Mouse (Mus musculus): ENCODE results near the gene Kars. TPM values are rescaled to one million over a fixed set of nuclear protein-coding genes. Genes with fewer than 3 reads are reported as not detected.

The Kars gene
- polyA plus RNA-seq, 1 experiment: 55.4 TPM

DNA sequence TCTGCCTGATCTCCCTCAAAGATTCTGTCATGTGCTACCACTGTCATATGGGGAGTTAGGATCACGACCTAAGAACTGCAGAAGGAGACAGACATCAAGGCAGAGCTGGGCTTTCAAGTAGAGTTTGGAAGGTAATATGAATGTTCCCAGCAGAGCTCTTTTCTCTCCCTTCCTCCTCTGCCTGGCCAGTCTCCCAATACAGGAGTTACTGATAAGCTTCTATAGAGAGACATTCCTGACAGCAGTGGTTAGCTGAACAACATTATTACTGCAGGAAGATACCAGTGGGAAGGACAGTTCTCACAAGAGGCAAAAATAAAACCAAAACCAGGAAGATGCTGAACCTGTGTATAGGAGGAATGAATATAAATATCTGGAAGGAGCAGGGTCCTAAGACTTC is 48.5 kb downstream of the Kars start:
- Histone ChIP-seq H3K36me3 (ENCODE audit: control insufficient read depth, insufficient read depth, low read length) (no peaks in the 10 kb centered on the region), H3K27me3 (replicated peaks; ENCODE audit: control insufficient read depth, insufficient read depth, low read length) (no peaks in the 10 kb centered on the region), H3K4me1 (ENCODE audit: control insufficient read depth, insufficient read depth, low read length) (no peaks in the 10 kb centered on the region), H3K27ac (ENCODE audit: insufficient read depth, low read depth, low read length) (no peak overlapping the region), H3K4me3 (ENCODE audit: insufficient read depth, low read depth, low read length) (no peak overlapping the region)
- WGBS: 90% methylated on average over 1 of the region's 1 CpGs
- TF ChIP-seq POLR2A (IDR thresholded peaks at IDR 0.05; ENCODE audit: low read depth, low read length) (no peak), CTCF (conservative IDR thresholded peaks at IDR 0.05; ENCODE audit: insufficient read depth, insufficient read length, low read depth, low read length) (no peak)
- no peak for DNase-seq

DNA sequence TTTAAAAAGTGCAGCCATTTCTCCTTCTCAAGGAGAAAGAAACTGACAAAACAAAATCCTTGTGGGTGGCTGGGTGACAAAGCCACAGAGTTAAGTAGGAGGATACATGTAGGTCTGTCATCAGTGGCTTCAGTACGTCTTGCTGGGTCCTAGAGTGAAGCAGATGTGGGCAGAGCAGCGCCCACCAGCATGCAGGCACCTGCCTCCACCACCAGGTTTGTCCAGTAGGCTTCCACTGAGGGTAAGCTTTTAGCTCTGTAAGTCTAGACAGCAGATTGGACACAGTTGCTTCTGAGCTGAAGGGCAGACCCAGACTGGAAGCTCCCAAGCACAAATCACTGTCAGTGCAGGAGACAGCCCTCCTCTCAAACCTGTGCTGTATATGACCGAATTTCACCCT is 49.8 kb downstream of the Kars start:
- Histone ChIP-seq H3K4me1 (ENCODE audit: control insufficient read depth, insufficient read depth, low read length) (no peaks in the 10 kb centered on the region), H3K36me3 (ENCODE audit: control insufficient read depth, insufficient read depth, low read length) (no peaks in the 10 kb centered on the region), H3K4me3 (ENCODE audit: insufficient read depth, low read depth, low read length) (no peak overlapping the region), H3K27ac (ENCODE audit: insufficient read depth, low read depth, low read length) (no peak overlapping the region), H3K27me3 (replicated peaks; ENCODE audit: control insufficient read depth, insufficient read depth, low read length) (no peaks in the 10 kb centered on the region)
- no peak for DNase-seq
- 75% methylated on average over 3 of the region's 3 CpGs for WGBS
- no peak for TF ChIP-seq CTCF (conservative IDR thresholded peaks at IDR 0.05; ENCODE audit: insufficient read depth, insufficient read length, low read depth, low read length)
- TF ChIP-seq POLR2A (IDR thresholded peaks at IDR 0.05; ENCODE audit: low read depth, low read length): no peak

DNA sequence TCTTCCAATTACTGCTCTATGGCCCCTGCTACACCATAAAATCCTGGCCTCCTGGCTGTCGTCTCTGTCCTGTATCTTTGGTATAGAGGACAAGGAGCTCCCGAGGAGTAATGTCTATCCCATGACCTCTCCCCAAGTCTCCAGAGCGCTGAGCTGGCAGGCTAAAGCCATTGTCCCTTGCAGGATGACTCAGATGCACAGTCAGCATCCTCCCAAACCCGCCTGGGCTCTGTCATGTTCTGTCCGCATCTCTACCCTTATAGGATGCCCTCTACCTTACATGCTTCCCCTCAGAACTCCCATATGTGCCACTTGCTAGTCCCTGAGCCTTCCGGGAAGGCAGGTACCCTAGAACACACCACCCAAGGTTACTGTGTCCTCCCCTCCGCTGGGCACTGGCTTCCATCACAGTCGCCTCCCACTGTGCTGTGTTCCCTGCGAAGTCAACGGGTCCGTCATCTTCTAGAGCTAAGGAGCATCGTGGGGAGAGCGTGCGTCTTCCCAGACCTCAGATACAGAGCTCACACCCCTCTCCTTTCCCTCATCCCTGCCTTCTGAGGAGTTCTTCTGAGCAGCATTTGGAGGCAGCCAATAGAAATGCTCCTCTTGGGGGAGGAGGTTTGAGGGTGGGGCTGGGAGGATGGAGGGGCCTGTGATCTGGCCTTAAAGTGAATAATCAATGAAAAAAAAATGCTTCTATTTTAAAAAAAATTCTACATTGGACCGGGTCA is 50.4 kb downstream of the Kars start:
- no peaks in the 10 kb centered on the region for H3K27me3 ChIP-seq (replicated peaks; ENCODE audit: control insufficient read depth, insufficient read depth, low read length)
- 75% methylated on average over 15 of the region's 15 CpGs for WGBS
- H3K36me3 ChIP-seq (ENCODE audit: control insufficient read depth, insufficient read depth, low read length): no peaks in the 10 kb centered on the region
- TF ChIP-seq CTCF (conservative IDR thresholded peaks at IDR 0.05; ENCODE audit: insufficient read depth, insufficient read length, low read depth, low read length) (no peak), POLR2A (IDR thresholded peaks at IDR 0.05; ENCODE audit: low read depth, low read length) (no peak)
- no peak overlapping the region for H3K27ac ChIP-seq (ENCODE audit: insufficient read depth, low read depth, low read length)
- H3K4me3 ChIP-seq (ENCODE audit: insufficient read depth, low read depth, low read length): no peak overlapping the region
- no peaks in the 10 kb centered on the region for H3K4me1 ChIP-seq (ENCODE audit: control insufficient read depth, insufficient read depth, low read length)
- no peak for DNase-seq

DNA sequence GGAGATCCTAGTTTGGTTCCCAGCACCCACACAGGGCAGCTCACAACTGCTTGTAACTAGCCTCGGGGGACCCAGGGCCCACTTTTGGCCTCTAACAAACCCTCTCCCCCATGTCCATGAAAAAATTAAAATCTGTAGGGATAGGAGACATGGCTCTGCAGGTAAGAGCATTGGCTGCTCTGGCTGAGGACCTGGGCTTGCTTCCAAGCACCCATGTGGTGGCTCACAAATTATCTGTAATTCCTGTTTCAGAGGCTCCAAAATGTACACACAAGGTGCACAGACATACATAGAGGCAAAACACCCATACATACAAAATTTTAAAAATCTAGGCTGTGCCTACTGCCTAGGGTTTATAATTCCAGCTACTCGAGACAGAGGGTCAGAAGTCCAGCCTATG is 53.9 kb downstream of the Kars start:
- TF ChIP-seq POLR2A (IDR thresholded peaks at IDR 0.05; ENCODE audit: low read depth, low read length) (no peak), CTCF (conservative IDR thresholded peaks at IDR 0.05; ENCODE audit: insufficient read depth, insufficient read length, low read depth, low read length) (no peak)
- H3K36me3 ChIP-seq (ENCODE audit: control insufficient read depth, insufficient read depth, low read length): no peaks in the 10 kb centered on the region; the same call in 1 of the 2 replicates
- 87% methylated on average over 2 of the region's 2 CpGs for WGBS
- no peak overlapping the region for H3K27ac ChIP-seq (ENCODE audit: insufficient read depth, low read depth, low read length)
- DNase-seq: no peak
- no peak overlapping the region for H3K4me3 ChIP-seq (ENCODE audit: insufficient read depth, low read depth, low read length)
- H3K27me3 ChIP-seq (replicated peaks; ENCODE audit: control insufficient read depth, insufficient read depth, low read length): no peaks in the 10 kb centered on the region
- no peaks in the 10 kb centered on the region for H3K4me1 ChIP-seq (ENCODE audit: control insufficient read depth, insufficient read depth, low read length)

DNA sequence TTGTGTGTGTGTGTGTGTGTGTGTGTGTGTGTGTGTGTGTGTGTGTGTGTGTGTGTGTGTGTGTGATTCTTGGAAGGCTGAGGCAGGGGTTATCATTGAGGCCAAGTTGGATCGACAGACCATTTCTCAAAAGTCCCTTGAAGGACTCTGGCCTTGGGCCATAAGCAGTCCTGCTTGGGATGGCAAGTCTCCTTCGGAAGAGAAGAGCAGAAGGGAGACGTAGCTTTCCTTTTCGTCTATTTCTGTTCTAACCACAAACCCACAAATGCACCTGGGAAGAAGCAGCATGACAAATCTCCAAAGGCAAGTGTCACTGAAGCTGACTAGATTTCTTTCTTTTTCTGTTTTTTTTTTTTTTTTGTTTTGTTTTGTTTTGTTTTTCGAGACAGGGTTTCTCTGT is 55.2 kb downstream of the Kars start:
- Histone ChIP-seq H3K27ac (ENCODE audit: insufficient read depth, low read depth, low read length) (no peak overlapping the region), H3K27me3 (replicated peaks; ENCODE audit: control insufficient read depth, insufficient read depth, low read length) (no peaks in the 10 kb centered on the region), H3K4me3 (ENCODE audit: insufficient read depth, low read depth, low read length) (no peak overlapping the region), H3K4me1 (ENCODE audit: control insufficient read depth, insufficient read depth, low read length) (no peaks in the 10 kb centered on the region), H3K36me3 (ENCODE audit: control insufficient read depth, insufficient read depth, low read length) (no peaks in the 10 kb centered on the region; the same call in 1 of the 2 replicates)
- DNase-seq: no peak
- WGBS: 88% methylated on average over 5 of the region's 5 CpGs
- no peak for TF ChIP-seq POLR2A (IDR thresholded peaks at IDR 0.05; ENCODE audit: low read depth, low read length)
- TF ChIP-seq CTCF (conservative IDR thresholded peaks at IDR 0.05; ENCODE audit: insufficient read depth, insufficient read length, low read depth, low read length): no peak

DNA sequence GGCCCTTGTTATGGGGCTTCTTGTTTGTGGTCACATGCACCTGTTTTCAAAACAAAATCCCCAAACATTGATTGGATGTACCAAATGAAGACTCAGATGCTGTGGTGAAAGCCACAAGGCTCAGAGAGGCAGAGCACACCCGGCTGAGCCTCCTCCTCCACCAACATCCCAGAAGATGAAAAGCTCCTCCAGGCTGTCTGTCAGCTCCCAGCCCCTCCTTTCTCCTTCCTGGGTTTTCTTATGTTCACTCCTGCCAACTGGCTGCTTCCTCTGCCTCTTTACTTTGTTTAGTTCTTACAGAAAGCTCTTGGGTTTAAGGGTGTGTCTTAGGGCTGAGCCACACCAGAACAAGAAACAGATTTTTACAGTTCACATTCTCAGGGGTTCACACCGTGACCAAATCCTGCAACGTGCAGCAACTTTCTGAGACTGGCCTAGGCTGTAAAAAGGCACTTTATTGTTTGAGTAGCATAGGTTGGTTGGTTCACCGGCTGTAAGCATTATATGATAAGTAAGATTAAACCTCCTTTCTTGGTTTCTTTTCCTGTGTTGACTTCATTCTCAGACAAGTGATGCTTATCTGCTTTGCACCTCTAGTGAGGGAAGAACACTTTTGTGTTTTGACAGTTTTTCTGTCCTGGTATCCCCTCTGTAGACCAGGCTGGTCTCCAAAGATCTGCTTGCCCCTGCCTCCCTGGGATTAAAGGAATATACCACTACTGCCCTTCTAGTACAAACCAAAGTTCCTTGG is 56.1 kb downstream of the Kars start:
- H3K27me3 ChIP-seq (replicated peaks; ENCODE audit: control insufficient read depth, insufficient read depth, low read length): no peaks in the 10 kb centered on the region
- no peak overlapping the region for H3K27ac ChIP-seq (ENCODE audit: insufficient read depth, low read depth, low read length)
- no peak for TF ChIP-seq CTCF (conservative IDR thresholded peaks at IDR 0.05; ENCODE audit: insufficient read depth, insufficient read length, low read depth, low read length)
- TF ChIP-seq POLR2A (IDR thresholded peaks at IDR 0.05; ENCODE audit: low read depth, low read length): no peak
- no peaks in the 10 kb centered on the region for H3K4me1 ChIP-seq (ENCODE audit: control insufficient read depth, insufficient read depth, low read length)
- no peaks in the 10 kb centered on the region; the same call in 1 of the 2 replicates for H3K36me3 ChIP-seq (ENCODE audit: control insufficient read depth, insufficient read depth, low read length)
- DNase-seq: no peak
- H3K4me3 ChIP-seq (ENCODE audit: insufficient read depth, low read depth, low read length): no peak overlapping the region
- 81% methylated on average over 4 of the region's 4 CpGs for WGBS

DNA sequence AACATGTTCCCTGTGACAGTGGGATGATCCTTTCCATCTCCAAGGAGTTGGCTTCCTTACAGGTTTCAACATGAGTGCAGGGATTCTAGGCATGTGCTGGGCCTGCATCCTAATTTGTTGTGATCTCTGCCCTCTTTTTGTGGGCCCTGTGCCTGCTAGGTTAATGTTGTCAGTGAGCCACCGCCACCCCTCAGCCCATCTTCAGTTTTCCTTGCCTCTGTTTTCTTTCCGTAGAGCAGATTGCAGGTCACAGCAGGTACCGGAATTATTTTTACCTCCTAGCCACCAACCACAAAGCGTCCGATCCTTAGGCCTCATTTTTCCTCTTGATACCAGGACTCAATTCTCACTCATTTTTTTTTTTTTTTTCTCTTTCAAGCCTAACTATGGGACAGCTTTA is 59.2 kb downstream of the Kars start:
- no peak for DNase-seq
- H3K27me3 ChIP-seq (replicated peaks; ENCODE audit: control insufficient read depth, insufficient read depth, low read length): no peaks in the 10 kb centered on the region
- H3K4me1 ChIP-seq (ENCODE audit: control insufficient read depth, insufficient read depth, low read length): no peaks in the 10 kb centered on the region
- no peak for TF ChIP-seq POLR2A (IDR thresholded peaks at IDR 0.05; ENCODE audit: low read depth, low read length)
- TF ChIP-seq CTCF (conservative IDR thresholded peaks at IDR 0.05; ENCODE audit: insufficient read depth, insufficient read length, low read depth, low read length): no peak
- no peak overlapping the region for H3K27ac ChIP-seq (ENCODE audit: insufficient read depth, low read depth, low read length)
- H3K4me3 ChIP-seq (ENCODE audit: insufficient read depth, low read depth, low read length): no peak overlapping the region
- H3K36me3 ChIP-seq (ENCODE audit: control insufficient read depth, insufficient read depth, low read length): peaks cover 2% of the 10 kb centered on the region; the same call in 1 of the 2 replicates
- 93% methylated on average over 5 of the region's 5 CpGs for WGBS

All from kidney, adult 2 months (tissue).